Mouse (Mus musculus): ENCODE measurements around the gene Snx10.
"Not testable (repeated sequence)": the region's sequence is repeated elsewhere in the genome, so short reads cannot be mapped to it uniquely, and the experiment has no call there.

Snx10 gene

DNA sequence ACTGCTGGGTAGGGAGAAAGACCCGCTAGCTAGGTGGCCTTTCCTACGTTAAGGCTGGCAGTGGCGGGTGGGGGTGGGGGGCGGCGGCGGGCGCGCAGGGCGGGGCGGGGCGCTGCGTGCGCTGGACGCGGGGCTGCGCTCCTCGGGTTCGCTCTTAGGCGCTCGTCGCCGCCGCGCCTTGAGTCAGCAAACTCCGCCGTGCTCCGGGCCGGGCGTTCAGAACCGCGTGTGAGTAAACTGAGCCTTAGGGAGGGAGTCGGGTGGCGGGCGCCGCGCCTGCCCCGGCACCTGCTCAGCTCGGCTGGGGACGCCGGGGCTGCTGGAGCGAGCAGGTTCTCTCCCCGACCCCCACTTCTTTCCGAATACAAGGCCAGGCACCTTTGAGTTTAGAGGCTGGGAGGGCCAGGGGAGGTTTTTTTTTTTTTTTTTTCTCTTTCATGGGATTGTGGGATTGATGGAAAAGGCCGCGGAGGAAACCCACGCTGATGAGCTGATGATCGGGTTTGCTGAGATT lies at the start of gene Snx10:
Gene Snx10 (plus strand): TSS at position 95 of the 514 bp plus-strand sequence.
- DNase-seq, result peak; percentile 50

DNA sequence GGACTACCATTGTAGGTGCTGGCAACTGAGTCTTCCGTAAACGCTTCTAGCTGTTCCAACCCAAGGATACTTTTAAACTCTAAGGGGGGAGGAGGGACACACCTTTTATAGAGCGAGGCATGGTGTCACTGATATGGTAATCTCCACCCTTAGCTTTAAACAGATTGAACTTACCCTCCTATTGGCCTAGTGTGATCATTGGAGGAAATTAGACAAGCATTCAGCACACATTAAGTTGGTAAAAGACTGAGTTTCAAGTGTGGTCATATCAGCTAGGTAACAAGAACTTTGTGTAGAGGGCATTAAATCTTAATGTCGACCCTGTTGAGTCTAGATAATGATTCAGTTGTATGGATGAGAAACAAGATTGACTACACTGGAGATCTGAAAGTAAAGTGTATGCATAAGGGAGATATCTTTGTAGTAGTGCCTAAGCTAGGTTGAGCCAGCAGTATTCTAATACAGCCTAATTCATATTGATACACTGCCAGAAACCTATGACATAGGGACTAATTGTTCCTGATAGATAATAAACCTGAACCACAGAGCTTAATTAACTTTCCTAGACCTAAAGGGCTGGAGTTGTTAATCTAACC lies 44.5 kb upstream of the Snx10 start:
- DNase-seq, result no peak

DNA sequence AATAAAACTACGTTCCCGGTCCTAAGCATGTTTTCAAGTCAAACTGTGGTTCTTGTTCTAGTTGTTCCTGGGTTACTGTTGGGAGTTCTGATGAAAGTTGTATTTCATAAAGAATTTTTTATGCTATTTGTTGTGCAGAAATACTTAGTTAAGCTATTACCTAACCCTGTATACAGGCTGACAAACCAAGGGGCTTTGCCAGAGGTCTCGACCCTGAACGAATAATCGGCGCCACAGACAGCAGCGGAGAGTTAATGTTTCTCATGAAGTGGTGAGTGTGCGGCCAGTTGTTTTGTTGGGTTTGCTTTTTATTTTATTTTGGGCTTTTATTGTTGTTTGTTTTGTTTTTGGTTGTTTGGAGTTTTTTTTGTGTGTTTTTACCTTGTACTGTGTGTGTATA lies 42.2 kb upstream of the Snx10 start:
- DNase-seq, result no peak

DNA sequence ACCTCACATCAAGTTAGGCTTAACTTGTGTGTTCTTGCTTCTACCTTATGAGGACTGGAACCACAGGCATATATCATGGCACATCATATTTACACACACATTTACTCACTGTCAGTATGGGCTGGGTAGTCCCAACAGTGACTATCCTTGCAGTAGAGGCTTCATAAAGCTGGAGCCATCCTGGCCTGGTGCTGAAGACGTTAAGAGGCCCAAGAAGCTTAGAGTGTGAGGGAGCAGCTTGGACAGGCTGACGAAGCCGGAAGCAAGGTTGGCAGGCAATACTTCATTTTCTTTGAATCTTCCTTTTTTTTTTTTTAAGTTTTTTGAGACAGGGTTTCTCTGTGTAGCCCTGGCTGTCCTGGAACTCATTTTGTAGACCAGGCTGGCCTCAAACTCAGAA lies 39.8 kb upstream of the Snx10 start:
- no peak for DNase-seq

DNA sequence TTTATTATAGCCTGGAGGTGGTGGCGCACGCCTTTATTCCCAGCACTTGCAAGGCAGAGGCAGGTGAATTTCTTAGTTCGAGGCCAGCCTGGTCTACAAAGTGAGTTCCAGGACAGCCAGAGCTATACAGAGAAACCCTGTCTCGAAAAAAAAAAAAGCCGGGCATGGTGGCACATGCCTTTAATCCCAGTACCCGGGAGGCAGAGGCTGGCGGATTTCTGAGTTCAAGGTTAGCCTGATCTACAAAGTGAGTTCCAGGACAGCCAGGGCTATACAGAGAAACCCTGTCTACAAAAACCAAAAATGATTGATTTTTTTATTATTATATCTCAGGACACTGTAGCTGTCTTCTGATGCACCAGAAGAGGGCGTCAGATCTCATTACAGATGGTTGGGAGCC lies 39.1 kb upstream of the Snx10 start:
- DNase-seq, result not testable (repeated sequence)

DNA sequence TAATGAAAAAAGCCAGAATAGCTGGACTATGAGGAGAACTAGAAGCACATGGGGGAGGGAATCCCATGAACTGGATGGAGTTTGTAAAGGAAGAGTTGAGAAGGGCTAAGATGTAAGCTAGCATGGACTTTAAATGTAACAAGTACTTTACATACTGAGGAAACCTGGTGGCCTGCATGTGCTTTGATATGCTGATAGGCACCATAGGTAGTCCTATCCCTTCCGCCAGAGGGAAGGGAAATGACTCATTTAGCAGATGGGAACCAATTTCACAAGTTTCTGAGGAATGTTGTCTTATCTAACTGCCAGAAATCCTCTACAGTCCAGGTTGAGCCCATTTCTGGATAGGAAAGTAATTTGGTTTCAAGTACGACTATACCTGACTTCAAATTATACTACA lies 38.1 kb upstream of the Snx10 start:
- DNase-seq, result no peak

DNA sequence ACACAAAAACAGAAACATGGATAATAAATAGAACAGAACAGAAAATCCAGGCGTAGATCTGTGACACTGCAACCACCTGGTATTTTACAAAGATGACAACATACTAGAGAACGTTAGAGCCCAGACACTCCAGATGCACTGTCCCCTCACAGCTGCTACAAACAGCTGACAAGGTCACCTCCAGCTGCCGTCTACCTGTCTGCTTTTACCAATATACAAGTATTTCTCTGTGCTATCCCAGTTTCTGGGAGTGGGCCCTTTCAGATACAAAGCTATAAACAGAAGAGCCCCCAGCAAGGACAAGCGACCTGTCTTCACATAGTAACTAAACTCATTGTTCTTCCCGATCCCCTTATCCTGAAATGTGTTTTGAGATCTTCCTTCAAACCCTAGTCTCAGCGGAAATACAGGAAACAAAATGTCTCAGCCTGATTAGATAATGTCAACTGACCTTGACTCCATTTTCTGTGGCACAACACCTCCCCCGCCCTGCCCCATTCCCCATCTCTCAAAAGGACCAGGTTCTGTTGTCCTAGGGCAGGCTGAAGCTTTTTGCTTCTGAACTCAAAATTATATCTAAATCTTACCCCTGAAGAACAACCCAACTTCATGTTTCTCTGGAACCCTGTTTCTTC lies 37.5 kb upstream of the Snx10 start:
- no peak for DNase-seq

DNA sequence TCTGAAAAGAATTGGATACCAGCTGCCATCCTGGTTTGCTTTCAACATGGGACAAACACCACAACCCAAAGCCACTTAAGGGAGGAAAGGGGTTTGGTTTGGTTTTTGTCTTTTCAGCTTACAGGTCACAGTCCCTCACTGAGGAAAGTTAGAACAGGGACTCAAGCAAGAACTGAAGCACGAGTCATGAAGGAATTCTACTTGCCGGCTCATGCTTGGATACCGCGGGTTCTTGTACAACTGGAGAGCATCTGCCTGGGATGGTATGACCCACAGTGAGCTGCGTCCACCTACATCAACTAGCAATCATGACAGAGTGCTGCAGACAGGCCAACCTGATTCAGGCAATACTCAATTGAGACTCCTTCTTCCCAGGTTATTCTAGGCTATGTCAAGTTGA lies 37.0 kb upstream of the Snx10 start:
- no peak for DNase-seq

DNA sequence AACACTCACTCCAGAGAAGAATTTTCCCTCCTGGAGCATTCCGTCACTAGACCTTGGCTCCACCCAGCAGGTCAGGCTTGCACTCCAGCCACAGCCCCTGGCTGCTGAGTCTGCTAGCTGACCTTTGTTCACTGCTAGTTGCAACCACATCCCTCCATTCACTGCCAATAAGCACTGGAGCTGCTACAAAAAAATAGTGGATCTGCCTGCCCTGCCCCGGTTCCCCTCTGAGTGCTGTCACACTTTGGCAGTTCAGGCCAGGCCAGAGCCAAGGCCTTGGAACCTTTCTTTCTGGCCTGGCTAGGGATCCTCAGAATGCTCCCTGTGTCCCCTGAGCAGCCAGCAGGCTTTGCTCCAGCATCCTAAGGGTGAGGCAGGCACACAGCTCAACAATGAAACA lies 33.9 kb upstream of the Snx10 start:
- peak; percentile 68 for DNase-seq

DNA sequence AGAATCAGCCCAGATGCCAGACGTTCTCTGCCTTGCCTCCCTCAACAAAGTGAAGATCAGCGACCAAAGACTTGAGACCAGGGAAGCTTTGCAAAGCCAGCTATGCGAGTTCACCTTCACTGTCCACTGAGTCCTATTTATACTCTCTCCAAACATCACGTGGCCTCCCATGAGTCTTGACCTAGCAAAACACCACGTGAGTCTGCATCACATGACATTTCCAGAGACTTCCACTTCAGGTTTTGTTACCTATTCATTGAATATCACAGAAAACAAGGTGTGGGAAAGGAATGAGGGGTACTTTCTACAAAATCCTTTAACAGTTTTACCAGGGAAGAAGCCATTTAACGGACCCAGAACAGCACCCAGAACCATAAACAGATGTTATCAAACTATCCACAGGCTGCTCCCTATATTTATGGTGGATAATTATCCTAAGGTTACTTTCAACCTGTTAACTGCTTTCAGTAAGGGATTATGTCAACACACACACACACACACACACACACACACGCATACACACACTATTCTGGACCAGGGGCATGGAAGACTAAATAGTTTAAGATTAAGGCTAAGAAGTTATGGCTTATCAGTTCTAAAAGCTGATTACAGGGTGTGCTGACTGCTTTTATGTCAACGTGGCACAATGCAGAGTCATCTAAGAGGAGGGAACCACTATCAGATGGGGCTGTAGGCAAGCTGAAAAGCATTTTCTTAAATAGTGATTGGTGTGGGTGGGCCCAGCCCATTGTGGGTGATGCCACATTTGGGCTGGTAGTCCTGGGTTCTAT lies 26.2 kb upstream of the Snx10 start:
- DNase-seq, result no peak

DNA sequence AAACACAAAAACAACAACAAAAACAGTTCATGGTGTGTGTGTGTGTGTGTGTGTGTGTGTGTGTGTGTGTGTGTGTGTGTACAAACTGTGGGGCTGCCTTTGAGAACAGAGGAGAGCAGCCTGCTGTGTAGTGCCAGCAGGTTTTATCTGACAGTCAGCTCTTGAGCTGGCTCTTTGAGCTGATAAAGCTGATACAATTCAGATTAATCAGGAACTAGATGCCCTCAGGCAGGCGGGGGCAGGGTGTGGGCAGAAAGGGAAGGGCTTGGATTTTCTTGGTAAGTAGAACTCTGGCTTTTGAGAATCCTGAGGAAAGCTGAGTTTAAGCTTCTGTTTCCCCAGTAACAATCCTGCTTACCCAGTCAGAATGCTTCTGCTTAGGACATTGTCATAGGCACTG lies 18.0 kb upstream of the Snx10 start:
- no peak for DNase-seq

DNA sequence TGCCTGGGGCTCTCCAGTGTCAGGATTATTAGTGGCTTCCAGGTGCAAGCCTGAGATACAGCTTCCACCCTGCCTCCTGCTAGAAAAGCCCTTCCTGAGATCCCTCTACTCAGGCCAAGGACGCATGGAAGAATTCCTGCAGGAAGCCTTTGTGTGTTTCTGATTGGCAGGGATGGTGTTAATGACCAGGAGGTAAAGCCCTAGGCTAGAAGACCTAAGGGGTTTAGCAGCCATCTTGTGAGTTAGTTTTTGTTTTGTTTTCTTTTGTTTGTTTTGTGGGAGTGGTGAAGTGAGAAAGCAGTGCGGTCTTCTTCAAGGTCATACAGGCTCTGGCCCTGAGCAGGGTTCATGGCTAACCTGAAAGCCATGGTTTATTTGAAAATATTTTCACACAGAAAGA lies 16.1 kb upstream of the Snx10 start:
- no peak for DNase-seq

DNA sequence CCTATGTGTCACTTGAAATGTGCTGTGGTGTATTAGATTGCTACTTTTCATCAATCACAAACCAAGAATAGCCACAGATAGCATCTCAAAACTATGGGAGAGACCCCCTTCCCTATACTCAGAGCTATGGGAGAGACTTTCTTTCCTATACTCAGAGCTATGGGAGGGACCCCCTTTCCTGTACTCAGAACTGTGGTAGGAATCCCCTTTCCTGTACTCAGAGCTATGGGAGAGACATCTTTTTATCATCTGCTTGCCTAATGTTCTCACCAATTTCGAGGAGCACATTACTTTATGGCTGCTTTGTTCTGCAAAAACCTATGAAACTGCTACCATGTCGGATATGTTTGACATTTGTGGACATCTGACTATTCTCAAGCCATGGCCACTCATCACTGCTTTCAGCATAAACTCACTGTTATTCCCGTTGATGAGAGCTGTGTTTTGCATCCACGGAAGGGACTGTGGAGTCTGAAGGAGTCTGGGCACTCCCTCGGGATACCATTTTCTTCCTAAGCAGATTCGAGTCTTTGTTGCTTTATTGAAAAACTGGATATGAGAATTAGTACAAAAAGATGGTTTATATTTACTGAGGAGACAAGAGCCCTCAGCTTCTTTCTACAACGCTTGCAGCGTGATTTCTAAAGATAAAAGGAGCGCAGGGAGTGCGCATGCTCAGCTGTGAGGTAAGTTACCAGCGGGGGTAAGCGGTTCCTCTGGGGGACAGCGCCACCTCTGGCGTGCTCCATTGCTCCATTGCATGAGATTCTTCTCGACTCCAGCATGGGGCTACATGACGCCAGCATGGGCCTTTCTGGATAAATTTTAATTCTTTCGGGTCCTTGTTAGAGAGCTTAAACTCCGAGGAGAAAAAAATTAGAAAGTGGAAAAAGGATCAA lies 14.7 kb upstream of the Snx10 start:
- peak; percentile 75 for DNase-seq

DNA sequence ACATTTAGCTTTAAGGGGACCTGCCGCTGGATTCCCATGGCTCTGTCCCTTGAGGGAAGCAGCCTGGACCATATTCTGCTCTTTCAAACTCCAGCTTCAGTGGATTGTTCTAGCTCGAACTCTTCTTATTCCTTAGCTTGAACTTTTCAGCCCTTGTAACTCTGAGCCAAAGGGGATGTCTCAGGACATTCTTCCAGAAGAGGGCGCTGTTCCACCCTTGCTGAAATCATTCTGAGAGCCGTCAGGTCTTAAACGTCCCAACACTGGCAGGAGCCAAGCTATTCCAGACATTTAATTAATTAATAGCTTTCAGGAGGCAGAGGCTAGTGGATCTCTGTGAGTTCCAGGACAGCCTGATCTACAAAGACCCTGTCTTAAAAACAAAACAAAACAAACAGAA lies 13.6 kb upstream of the Snx10 start:
- peak; percentile 45 for DNase-seq

DNA sequence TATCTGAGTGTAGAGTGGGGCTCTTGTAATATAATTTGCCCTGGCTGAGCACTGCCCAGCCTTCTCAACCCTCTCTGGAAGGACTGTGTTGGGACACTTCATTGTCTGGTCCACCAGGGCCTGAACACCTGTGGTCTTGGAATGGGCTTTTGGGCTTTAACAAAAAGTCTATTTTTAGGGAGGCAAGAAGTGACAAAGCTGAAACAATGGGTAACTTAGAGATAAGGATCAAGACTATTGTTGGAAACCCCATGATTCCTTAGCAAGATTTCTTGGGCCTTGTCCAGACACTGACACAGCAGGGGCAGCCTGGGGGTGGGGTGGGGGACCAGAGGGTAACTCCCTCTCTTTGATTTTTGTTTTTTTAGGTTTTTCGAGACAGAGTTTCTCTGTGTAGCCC lies 12.8 kb upstream of the Snx10 start:
- no peak for DNase-seq

DNA sequence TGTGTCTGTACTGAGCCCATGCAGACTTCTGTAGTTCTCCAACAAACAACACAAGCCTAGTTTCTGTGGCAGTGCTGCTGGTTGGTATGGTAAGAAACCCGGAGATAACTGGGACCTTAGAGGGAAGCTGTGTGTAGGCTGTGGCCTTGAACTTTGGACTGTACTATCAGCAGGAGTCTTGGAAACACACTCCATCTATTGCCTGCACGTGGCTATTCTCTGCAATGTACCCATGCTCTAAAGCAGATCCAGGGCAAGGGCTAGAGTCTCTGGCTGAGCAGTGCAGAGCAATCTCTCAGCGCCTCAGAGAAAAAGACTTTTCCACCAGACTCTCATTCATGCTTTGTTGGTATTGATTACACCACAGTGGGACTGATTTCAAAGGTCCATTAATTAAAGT lies 10.0 kb upstream of the Snx10 start:
- DNase-seq, result no peak

DNA sequence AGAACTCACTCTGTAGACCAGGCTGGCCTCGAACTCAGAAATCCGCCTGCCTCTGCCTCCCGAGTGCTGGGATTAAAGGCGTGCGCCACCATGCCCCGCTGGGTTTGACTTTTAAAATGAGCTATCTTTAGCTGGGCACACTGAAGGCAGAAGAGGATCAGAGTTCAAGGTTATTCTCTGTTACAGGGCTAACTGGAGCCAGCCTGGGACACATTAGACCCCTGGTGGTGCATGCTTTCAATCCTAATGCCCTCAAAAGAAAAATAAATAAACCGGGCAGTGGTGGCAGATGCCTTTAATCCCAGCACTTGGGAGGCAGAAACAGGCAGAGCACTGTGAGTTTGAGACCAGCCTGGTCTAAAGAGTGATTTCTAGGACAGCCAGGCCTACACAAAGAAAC lies 8.8 kb upstream of the Snx10 start:
- no peak for DNase-seq

DNA sequence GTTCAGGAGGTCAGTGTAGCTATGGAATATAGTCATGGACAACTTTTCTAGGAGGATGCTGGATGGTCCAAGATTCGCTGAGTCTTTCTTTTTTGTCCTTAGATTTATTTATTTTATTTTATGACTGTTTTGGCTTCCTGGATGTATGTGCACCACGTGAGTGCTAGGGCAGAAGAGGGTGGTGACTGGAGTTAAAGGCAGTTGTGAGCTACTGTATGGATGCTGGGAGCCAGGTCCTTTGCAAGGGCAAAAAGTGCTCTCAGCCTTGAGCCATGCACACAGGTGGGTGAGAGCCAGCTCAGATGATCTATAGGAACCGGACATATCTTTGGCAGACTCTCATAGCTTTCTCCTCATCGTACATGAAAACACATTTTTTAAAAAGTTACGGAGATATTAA lies 391 bp upstream of the Snx10 start:
- DNase-seq, result no peak

DNA sequence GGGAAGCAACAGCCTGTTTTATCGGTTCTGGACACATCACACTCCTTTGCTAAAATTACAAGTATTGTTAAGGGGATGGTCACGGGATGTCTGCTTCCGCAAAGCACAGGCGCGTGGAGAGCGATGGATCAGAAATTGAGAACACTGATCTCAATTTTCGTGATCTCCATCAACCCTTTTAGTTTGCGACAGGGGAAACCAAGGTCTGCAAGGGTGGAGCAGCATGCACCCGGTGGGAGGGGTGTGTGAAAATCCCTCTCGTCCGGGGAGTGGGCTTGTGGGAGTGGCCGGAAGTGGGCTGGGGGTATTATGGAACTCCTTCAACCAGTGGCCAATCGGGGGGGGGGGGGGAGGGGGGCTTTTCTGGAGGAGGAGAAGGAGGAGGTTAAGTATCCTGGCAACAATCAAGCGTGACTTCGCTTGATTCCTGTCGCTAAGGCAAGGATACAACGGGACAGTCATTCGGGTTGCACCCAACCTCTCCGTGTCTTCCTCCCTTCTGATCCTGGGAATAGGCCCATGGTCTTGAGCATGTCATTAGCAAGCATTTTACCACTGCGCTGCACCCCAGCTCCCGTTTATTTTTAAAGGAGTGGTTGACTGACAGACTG lies 725 bp downstream of the Snx10 start:
- no peak for DNase-seq

DNA sequence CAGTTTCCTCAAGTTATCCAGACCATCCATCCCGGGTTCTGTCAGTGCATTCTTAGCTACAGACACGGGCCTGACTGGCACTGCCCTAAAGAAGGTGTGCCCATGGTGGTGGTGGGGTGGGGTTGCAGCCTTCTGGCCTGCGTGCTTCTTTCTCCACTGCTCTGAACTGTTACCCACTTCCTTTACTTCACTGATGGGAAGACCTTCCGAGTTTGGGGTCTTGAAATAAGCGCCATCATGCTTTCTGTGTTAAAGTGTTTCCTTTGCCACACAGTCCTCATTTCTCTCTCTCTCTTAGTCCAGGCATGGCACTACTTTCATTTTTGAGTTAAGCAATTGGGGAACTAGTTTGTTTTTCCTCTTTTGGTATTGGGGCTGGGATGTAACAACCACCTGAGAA lies 1.3 kb downstream of the Snx10 start:
- no peak for DNase-seq

DNA sequence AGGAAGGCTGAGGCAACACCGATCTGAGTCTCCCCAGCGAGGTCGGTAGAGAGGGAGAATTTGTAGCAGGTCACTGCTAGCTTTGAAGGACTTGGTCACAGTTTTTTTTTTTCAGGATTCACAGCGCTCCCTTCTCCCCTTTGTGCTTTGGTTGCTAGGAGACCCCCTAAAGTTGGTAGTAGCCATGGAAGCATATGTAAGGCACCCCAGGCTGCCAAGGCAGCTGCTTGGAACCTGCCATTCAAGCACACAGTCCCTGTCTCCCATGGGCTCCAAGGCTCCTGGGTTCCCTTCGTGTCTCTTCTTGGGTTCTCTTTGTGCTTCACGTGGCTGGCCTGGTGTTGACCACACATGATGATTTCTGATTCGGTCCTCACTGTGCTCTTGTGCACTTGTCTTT lies 5.8 kb downstream of the Snx10 start:
- no peak for DNase-seq

DNA sequence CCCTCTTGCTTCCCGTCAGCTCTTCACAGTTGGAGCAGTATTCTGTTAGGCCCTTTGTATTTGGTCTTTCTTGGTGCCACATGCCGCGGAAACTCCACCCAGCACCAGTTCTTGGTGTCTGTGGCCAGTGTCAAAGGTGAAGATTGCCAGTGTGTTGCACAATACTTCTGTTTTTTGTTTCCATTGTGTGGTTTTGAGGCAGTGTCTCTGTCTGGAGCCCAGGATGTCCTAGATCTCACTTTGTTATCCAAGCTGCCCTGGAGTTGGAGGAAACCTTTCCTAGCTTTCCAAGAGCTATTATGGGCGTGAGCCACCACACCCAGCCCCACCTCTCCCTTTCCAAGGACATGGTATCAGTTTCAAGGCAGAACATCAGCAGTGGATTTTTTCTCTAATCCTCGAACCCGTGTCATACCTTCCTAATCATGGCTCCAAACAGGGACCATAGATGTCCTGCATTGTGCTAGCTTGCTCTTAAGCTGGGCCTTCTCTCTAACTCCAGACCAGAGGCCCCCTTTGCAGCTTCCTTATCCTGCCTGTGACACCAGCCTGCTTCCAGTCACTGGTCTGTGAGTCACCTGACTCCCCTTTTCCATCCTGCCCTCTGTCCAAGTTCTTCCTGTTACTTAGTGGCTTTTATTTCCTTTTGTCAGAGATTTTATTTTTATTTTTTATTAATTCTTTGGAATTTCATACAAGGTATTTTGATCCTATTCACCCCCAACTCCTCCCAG lies 9.9 kb downstream of the Snx10 start:
- no peak for DNase-seq
